ENCODE assay signal across 11 mouse cellular contexts in the genomic region with DNA sequence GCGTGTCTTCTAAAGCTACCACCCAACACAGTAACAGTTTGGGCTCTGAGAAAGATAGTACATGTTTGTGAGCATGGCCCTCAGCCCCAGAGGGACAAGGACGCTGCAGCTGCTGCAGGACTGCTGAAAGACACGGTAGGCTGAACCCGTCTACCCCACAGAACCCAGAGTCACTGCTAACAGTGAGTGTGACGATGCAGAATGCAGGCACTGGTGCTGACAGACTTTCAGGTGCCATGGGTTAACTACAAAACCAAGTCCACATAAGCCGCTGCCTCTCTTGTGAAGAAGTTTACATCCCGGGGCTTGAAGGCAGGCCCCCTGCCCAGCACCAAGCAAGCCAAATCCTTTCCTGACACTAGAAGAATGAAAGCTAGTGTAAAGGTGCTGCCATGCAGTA. TPM values are rescaled to one million over a fixed set of nuclear protein-coding genes. Genes with fewer than 3 reads are reported as not detected.
DNase-seq lines count a peak whose midpoint lies in the region; ATAC-seq lines count a peak whose summit lies in the region.
"Had no signal": no experiment of that assay in that cellular context is flagged by ENCODE, and none has a peak within 500 bp of the region (broad histone marks: within the 10 kb centered on the region; RNA-seq: fewer than 3 reads in every experiment).

No protein-coding gene starts in this region.

- H3K9ac ChIP-seq in midbrain, embryonic 16.5 days (ENCODE audit: low read depth, low read length) = no peak overlapping the region
- H3K9ac ChIP-seq in hindbrain, embryonic 15.5 days = no peak overlapping the region
- peak overlapping the region; percentile 8; the same call in 1 of the 2 replicates for H3K9ac ChIP-seq in midbrain, embryonic 15.5 days

- H3K4me2 ChIP-seq in midbrain, embryonic 16.5 days (ENCODE audit: low read length) = no peak overlapping the region
- H3K4me2 ChIP-seq in hindbrain, embryonic 15.5 days = 0 out of 2 replicates have a peak overlapping the region, but pooled peaks have one; percentile 1
- no peak overlapping the region; the same call in 1 of the 2 replicates for H3K4me2 ChIP-seq in midbrain, embryonic 15.5 days

- peak overlapping the region; percentile 56 for H3K27ac ChIP-seq in heart, embryonic 10.5 days
- H3K27ac ChIP-seq in midbrain, embryonic 10.5 days (replicated peaks) = 0 out of 2 replicates have a peak overlapping the region, but pooled peaks have one; percentile 20
- no peak overlapping the region for H3K27ac ChIP-seq in midbrain, embryonic 16.5 days (ENCODE audit: low read length)
- H3K27ac ChIP-seq in hindbrain, embryonic 15.5 days (replicated peaks) = no peak overlapping the region
- H3K27ac ChIP-seq in midbrain, embryonic 15.5 days = no peak overlapping the region

- H3K4me3 ChIP-seq in heart, embryonic 10.5 days = peak overlapping the region; percentile 91; the same call in 1 of the 2 replicates
- peak overlapping the region; percentile 87; the same call in 1 of the 2 replicates for H3K4me3 ChIP-seq in midbrain, embryonic 10.5 days
- no peak overlapping the region for H3K4me3 ChIP-seq in midbrain, embryonic 16.5 days (ENCODE audit: low read depth, low read length)
- H3K4me3 ChIP-seq in hindbrain, embryonic 15.5 days = no peak overlapping the region
- no peak overlapping the region for H3K4me3 ChIP-seq in midbrain, embryonic 15.5 days

- DNase-seq in heart, embryonic 10.5 days (ENCODE audit: low spot score) = no peak
- DNase-seq in heart, postnatal 14 days = no peak
- DNase-seq in midbrain, embryonic 10.5 days (ENCODE audit: low spot score) = no peak
- no peak for DNase-seq in spleen, postnatal 36 days (ENCODE audit: low spot score in 2 of 2)
- no peak for DNase-seq in cerebellum, postnatal 25 days
- DNase-seq: lung, adult 18-20 months; right cerebral cortex, postnatal 25 days had no signal

- H3K27me3 ChIP-seq in heart, embryonic 10.5 days (ENCODE audit: insufficient read depth, poor library complexity, severe bottlenecking) = no peaks in the 10 kb centered on the region
- no peaks in the 10 kb centered on the region for H3K27me3 ChIP-seq in midbrain, embryonic 10.5 days (ENCODE audit: low read depth, poor library complexity, severe bottlenecking)
- no peaks in the 10 kb centered on the region for H3K27me3 ChIP-seq in midbrain, embryonic 16.5 days (ENCODE audit: control insufficient read depth, insufficient read depth, low read depth, low read length)
- H3K27me3 ChIP-seq in hindbrain, embryonic 15.5 days = no peaks in the 10 kb centered on the region
- no peaks in the 10 kb centered on the region for H3K27me3 ChIP-seq in midbrain, embryonic 15.5 days (replicated peaks)

- peaks cover 38% of the 10 kb centered on the region for H3K36me3 ChIP-seq in heart, embryonic 10.5 days
- H3K36me3 ChIP-seq in midbrain, embryonic 10.5 days = peaks cover 58% of the 10 kb centered on the region
- H3K36me3 ChIP-seq in midbrain, embryonic 16.5 days (ENCODE audit: control insufficient read depth, insufficient read depth, low read length) = peaks cover 19% of the 10 kb centered on the region
- peaks cover 21% of the 10 kb centered on the region for H3K36me3 ChIP-seq in hindbrain, embryonic 15.5 days
- H3K36me3 ChIP-seq in midbrain, embryonic 15.5 days (replicated peaks) = peaks cover 6% of the 10 kb centered on the region

- 71% methylated on average over 7 of the region's 7 CpGs for WGBS in heart, embryonic 10.5 days
- 88% methylated on average over 7 of the region's 7 CpGs for WGBS in midbrain, embryonic 10.5 days
- WGBS in midbrain, embryonic 16.5 days = 68% methylated on average over 7 of the region's 7 CpGs
- WGBS in hindbrain, embryonic 15.5 days = 69% methylated on average over 7 of the region's 7 CpGs
- 80% methylated on average over 7 of the region's 7 CpGs for WGBS in midbrain, embryonic 15.5 days

- no peak for ATAC-seq in midbrain, embryonic 16.5 days
- ATAC-seq in hindbrain, embryonic 15.5 days (ENCODE audit: low FRiP score, low read depth) = no peak
- no peak for ATAC-seq in midbrain, embryonic 15.5 days (replicated peaks)
- ATAC-seq: CD4-positive, CD25-positive, alpha-beta regulatory T cell, adult 4 months had no signal

- intact Hi-C loops in heart, postnatal 14 days (cut with DNase I) = no loop called here

- peaks cover 39% of the 10 kb centered on the region for H3K4me1 ChIP-seq in heart, embryonic 10.5 days
- peaks cover 39% of the 10 kb centered on the region for H3K4me1 ChIP-seq in midbrain, embryonic 10.5 days
- H3K4me1 ChIP-seq in midbrain, embryonic 16.5 days (ENCODE audit: control insufficient read depth, insufficient read depth, low read length) = peaks cover 38% of the 10 kb centered on the region
- peaks cover 42% of the 10 kb centered on the region for H3K4me1 ChIP-seq in hindbrain, embryonic 15.5 days (replicated peaks)
- H3K4me1 ChIP-seq in midbrain, embryonic 15.5 days = peaks cover 41% of the 10 kb centered on the region

- no peaks in the 10 kb centered on the region for H3K9me3 ChIP-seq in heart, embryonic 10.5 days
- H3K9me3 ChIP-seq in midbrain, embryonic 10.5 days (replicated peaks) = no peaks in the 10 kb centered on the region
- no peaks in the 10 kb centered on the region for H3K9me3 ChIP-seq in midbrain, embryonic 16.5 days (replicated peaks; ENCODE audit: control insufficient read depth, low read length, poor library complexity, severe bottlenecking)
- H3K9me3 ChIP-seq in hindbrain, embryonic 15.5 days = no peaks in the 10 kb centered on the region
- no peaks in the 10 kb centered on the region for H3K9me3 ChIP-seq in midbrain, embryonic 15.5 days

RNA-seq across cellular contexts. Expression of a gene that starts 2.6 kb away (rescaled TPM):
- 280 and 331 TPM in 2 replicates for polyA plus RNA-seq in heart, embryonic 10.5 days (2016; fragmentation: Nextera tagmentation; extraction: Ambion mirVana)
- 100 to 1,000 TPM; 202 to 211 TPM for total RNA-seq in heart, postnatal 14 days (2021)
- 484 and 530 TPM in 2 replicates for polyA plus RNA-seq in midbrain, embryonic 10.5 days (2016; fragmentation: Nextera tagmentation; extraction: Ambion mirVana)
- 441 and 480 TPM in 2 replicates for polyA plus RNA-seq in midbrain, embryonic 16.5 days (2015; fragmentation: Nextera tagmentation; extraction: Ambion mirVana)
- 484 and 489 TPM in 2 replicates for polyA plus RNA-seq in hindbrain, embryonic 15.5 days (2015; fragmentation: Nextera tagmentation; extraction: Ambion mirVana)
- polyA plus RNA-seq in midbrain, embryonic 15.5 days (2015; fragmentation: Nextera tagmentation; extraction: Ambion mirVana) = 545 and 591 TPM in 2 replicates

RNA-seq across cellular contexts. Expression of a gene that starts 53.9 kb away (rescaled TPM):
- 16.9 and 27.0 TPM in 2 replicates for polyA plus RNA-seq in heart, embryonic 10.5 days (2016; fragmentation: Nextera tagmentation; extraction: Ambion mirVana)
- total RNA-seq in heart, postnatal 14 days (2021) = 10 to 100 TPM in 1 of 2 experiments, 1 to 10 TPM in 1; 6.4 to 10.7 TPM
- 3.4 and 3.5 TPM in 2 replicates for polyA plus RNA-seq in midbrain, embryonic 10.5 days (2016; fragmentation: Nextera tagmentation; extraction: Ambion mirVana)
- 3.1 and 3.3 TPM in 2 replicates for polyA plus RNA-seq in midbrain, embryonic 16.5 days (2015; fragmentation: Nextera tagmentation; extraction: Ambion mirVana)
- polyA plus RNA-seq in hindbrain, embryonic 15.5 days (2015; fragmentation: Nextera tagmentation; extraction: Ambion mirVana) = 4.0 and 5.2 TPM in 2 replicates
- 4.1 and 5.2 TPM in 2 replicates for polyA plus RNA-seq in midbrain, embryonic 15.5 days (2015; fragmentation: Nextera tagmentation; extraction: Ambion mirVana)
- polyA plus RNA-seq: CD4-positive, CD25-positive, alpha-beta regulatory T cell, adult 4 months had no signal

Comparison
In these comparisons a context has a peak if more than half of its experiments do, and no peak if none do; other contexts are left out.
1. H3K27ac ChIP-seq: peak in heart, embryonic 10.5 days (single experiment) and midbrain, embryonic 10.5 days (single experiment); none in midbrain, embryonic 16.5 days (single experiment), hindbrain, embryonic 15.5 days (single experiment) and midbrain, embryonic 15.5 days (single experiment).
2. H3K4me3 ChIP-seq: peak in heart, embryonic 10.5 days (single experiment) and midbrain, embryonic 10.5 days (single experiment); none in midbrain, embryonic 16.5 days (single experiment), hindbrain, embryonic 15.5 days (single experiment) and midbrain, embryonic 15.5 days (single experiment).